Mouse (Mus musculus) spleen, postnatal 14 days (tissue): ENCODE measurements at regions not wholly inside any gene's neighbourhood (a gene's known extent, or its start where the extent isn't known, plus 50 kb on each side); places are given as distances from the start of the nearest gene placed in this dataset.

Source experiments
- DNase-seq, 2 experiments: peaks; one replicate each; pipeline ENCODE4 v3.0.0; 2021 to 2022; ENCODE audit warnings: low spot score in 2 of 2

GRCm38 (mm10) chr4:35417866-35418265 lies 191.9 kb upstream of the C9orf72 start:
- DNase-seq: no peak

DNA sequence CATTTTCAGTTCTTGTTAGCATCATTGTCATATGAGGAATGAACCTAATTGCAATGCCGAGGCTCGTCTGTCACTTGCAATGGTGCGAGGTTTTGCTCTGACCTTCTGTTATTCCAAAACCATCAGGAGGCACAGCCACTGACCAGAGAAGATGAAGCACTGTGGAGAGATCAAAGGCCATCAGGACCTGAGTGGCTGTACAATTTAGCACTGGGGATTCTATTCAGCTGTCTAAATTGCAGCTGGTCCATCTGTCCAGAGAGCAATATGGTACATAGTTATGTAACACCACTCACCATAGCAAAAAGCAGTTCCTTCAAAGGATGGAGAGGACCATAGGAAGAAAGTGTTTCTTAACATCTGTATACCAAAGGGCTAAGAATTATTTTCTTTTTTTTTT lies 187.5 kb upstream of the C9orf72 start:
- DNase-seq: no peak

DNA sequence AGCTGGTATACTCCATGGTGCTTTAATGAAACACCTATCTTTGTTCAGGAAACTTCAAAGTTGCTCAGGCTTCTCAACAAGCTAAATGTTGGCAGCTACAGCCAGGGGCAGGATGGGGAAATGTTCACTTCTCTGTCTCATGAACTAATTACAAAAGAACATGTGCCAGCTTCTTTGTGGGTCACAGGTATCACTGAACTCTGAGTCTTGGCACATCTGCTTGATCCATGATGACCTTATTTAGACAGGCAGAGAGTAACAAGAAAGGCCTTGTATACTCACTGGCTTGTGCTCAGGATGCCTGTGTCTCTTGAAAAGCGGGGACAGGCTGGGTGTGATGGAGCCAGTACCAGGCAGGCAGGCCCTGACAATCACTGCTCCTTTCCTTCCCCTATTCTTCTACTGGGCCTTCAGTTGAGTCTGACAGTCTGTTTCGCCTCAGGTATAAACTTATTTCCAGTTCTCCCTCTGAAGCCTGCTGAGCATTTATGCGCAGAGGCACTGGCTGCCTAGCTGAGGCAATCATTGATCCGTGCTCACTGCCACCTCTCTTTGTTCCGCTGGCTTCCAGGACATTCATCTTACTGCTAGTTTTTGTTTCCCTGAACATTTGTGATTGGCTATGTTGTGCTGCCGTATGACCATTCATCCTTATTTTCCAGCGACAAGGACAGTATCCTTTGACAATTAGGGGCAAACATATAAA lies 179.5 kb upstream of the C9orf72 start:
- no peak for DNase-seq

DNA sequence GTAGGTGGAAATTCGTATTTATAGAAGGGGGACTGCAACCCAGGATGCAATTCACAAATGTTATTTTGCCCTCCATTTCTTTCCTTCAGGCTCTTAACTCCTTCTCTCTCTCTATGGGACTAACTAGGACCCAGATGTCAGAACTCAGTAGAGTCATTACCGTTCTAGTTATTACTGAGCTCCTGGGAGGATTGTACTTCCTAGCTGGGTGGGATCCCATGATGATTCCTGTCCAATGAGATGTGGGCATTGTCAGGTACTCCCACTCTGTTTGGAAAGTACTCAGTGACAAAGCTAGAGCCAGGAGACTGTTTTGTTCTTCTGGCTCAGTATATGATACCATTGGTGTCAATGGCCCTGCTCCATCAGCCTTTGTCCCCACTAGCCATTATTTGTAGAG lies 178.1 kb upstream of the C9orf72 start:
- no peak for DNase-seq

DNA sequence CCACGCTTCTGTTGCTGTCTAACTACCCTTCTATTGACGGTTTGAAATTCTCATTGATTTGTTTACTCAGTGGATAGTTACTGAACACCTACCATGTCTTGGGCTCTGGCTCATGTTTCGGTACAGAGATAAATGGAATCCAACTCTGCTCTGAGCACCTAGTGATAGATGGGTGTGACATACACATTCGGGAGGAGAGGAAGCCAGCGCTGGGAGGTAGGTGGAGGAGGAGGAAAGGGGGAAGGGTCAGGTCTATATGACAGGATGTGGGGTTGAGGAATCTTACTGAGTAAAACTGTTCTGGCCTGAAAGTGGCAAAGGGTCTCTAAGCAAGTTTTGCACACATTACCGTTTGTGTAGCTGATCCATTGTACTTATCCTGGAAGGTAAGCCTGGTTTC lies 177.6 kb upstream of the C9orf72 start:
- DNase-seq: no peak

GRCm38 (mm10) chr4:35402376-35403133 lies 176.6 kb upstream of the C9orf72 start:
- no peak for DNase-seq

- no peak for DNase-seq
Observed at GRCm38 (mm10) chr4:35401783-35402182, 175.8 kb upstream of the C9orf72 start.

DNA sequence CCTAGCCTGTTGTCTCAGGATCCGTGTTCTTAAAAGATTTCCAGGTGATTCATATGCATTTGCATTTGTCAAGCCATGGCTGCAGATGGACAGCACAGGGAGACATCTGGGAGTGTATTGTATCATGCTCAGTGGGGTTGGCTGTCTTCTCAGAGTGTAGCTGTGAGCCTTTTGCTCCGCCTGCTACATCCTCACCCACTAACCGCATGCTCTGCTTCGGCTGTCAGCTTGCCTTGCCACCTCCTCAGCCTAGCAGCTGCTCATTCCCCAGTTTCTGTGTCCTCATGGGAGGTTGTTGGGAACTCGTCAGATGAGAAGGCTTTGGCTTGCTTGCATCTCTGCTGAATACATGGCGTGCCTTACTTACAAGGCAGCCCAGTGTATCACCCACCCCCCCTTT lies 174.5 kb upstream of the C9orf72 start:
- DNase-seq: no peak

GRCm38 (mm10) chr4:35395583-35395877 lies 169.6 kb upstream of the C9orf72 start:
- DNase-seq: no peak

DNA sequence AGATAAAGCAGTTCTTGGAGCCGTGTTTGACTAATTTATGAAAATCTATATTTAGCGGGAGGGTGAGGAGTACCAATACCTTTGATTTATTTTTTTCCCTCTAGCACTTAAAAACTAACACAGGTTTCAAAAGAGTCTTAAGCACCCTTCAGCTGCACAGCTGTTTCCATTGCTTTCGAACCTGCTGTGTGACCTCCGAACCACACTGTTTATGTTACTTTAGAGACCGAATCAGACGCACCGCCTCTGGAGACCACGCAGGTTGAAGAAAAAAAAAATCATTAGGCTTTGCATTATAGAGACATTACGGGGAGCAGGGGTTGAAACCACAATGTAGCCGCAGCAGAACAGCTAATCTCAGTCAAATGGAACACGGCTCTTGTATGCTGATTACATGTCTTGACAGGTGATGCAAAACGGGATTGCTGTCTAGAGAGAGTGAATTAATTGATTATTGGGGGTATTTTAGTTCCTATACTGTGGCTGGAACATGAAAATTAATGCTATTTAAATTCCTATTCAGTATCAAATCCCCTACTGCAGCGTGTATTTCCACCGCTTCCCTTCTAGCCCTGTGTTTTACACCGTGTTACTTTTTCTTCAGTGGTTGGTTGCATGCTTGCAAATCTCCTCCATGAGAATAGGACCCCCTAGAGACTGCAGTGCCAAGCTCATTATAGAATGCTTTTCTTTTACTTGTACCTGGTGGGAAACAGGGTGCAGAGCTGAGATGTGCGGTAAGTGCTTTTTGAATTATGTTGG lies 169.0 kb upstream of the C9orf72 start:
- DNase-seq: no peak

DNA sequence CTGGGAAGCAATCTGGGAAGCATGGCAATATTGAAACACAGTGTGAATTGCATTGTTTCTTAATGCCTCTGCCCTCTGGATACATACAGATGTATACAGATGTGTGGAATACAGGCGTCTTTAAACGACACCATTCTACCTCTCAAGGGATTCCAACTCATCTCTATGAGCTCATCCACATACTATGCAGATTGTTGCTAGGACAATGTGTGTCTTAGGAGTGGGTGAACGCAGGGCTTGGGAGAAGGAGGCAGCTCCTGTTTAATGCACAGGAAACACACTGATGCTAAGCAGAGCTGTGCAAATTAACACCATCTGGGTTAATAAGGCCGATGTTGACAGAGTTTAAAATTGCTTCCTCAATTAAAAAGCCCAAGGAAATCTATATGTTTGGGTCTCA lies 149.8 kb upstream of the C9orf72 start:
- no peak for DNase-seq

DNA sequence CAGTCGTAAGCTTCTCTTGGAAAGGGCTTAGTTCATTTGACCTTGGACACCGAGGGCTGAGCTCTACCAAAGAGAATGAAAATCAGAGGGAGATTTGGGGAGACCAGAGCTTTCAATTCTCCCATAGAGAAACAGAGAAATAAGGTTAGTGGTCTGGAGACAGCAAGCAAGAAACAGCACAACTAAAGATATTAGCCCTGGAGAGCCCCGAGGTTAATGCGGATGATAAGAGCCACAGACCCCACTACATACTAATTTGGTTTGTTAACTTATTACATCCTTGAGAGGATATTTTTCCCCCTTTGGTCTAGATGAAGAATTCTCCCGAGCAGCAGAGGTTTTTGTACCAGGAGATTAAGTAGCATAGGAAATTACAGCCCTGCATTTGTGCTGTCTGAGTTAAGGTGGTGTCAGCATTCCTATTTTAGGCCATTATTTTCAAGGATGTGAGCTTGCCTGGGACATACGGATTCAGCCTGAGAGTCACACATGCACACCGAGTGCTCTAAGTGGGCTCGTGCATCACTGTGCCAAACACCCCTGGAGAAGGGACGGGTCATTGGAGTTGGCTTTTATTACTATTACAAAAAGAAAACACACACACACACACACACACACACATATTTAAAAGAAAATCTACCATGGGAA lies 147.4 kb upstream of the C9orf72 start:
- DNase-seq: no peak

DNA sequence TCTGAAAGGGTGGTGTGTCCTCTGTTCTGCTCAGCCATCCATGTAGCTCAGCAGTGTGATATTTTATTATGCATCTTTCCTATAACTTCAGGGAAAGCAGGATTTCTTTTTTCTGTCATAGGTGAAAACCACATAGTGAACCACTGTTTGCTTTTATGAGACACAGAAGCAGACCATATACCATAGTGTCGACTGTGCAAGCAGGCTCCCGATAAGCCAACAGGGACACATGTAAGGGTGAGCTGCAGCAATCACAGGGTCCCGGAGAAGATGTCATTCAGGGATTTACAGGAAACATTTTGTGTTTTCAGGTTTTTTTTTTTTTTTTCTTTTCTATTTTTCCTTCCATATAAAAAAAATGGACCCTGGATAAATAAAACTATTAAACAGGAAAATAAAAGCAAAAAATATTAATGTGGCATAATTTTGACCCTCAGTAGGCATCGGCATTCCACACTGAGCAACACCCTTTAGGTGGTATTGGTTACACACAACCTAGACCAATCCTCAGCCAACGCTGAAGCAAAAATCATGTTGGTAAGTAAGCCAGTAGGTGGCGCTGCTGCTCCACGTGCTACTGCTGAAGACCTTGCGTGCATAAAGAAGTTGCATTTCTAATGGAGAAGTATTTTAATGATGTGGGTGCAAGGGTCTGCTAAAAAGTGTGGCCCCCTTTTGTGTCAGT lies 146.7 kb upstream of the C9orf72 start:
- DNase-seq: peak in 1 of 2 experiments; percentile 28

GRCm38 (mm10) chr4:35364161-35364560 lies 138.2 kb upstream of the C9orf72 start:
- DNase-seq: no peak

DNA sequence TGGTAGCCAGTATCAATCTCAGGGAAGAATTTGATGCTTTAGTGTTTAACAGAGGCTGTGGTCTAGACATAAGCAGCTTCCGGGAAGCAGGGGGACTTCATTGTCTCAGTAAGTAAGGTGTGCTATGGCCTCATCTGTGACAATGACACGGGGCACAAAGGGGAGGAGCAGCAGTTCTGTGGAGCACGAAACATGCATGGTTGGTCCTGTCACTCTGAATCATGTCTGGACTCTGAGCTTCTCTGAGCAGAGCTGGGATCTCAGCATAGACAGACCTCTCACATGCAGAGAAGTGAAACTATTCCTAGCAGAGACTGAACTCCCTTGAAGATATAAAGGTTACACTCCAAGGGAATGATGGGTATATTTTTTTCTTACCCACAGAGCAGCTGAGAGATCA lies 136.2 kb upstream of the C9orf72 start:
- DNase-seq: no peak

DNA sequence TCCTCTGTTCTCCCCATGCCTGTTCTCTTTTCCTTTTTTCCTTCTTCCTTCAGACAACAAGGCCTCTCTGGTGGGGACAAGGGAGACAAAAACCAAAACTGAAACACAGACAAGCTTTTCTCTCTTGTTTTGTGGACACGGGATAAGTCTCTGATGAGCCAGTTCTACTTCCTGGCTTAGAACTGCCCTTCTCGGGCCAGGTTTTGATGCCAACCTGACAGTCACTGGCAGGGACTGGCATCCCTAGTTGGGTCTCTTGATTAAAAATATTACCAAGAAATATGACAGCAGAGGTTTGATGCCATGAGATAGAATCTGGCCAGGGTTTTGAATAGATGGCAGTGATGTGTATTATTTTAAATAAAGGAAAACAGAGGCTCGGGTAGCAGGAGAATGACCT lies 133.4 kb upstream of the C9orf72 start:
- no peak for DNase-seq

GRCm38 (mm10) chr4:35356904-35357563 lies 131.1 kb upstream of the C9orf72 start:
- no peak for DNase-seq

GRCm38 (mm10) chr4:35356051-35356450 lies 130.1 kb upstream of the C9orf72 start:
- DNase-seq: no peak

GRCm38 (mm10) chr4:35354046-35354445 lies 128.1 kb upstream of the C9orf72 start:
- DNase-seq: no peak

DNA sequence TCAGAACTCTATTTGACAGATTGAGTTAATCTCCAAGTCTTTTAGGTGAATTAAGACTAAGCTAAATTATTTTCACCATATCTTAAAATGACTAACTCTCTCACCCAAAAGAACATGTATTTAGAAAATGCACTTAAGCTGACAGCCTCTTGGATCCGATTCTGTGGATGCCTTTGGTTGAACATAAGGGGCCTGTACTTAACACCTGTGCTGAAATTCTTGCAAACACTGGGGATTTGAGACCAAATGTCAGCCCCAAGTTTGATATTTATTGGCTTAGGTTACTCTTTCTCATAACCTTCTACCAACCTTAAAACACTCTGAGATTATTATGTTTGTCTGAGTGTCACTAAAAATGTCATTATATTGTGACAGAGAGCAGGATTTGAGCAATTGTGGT lies 126.6 kb upstream of the C9orf72 start:
- no peak for DNase-seq

DNA sequence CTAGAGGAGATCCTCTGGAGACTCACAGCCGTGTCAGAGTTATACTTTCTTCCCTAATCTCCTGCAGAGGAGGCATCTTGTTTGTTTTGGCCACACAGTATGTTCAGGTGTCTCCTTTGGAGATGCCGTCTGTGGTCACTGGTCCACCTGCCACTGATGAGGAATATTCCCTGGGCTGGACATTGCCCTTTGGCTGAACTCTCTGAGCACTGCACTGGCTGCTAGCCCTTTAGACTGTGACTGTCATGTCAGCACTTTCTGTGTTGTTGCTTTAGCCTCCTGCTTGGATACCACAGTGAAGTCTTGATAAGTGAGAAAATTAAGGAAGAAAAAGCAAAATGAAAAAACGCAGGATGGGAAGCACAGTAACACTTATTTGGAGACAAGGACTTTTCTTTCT lies 124.5 kb upstream of the C9orf72 start:
- no peak for DNase-seq
